Mouse (Mus musculus): Measurements from ENCODE around the gene Arhgdib. TPM values are rescaled to one million over a fixed set of nuclear protein-coding genes. Genes with fewer than 3 reads are reported as not detected.
"Not testable (repeated sequence)": the region's sequence is repeated elsewhere in the genome, so short reads cannot be mapped to it uniquely, and the experiment has no call there.

The Arhgdib gene
- polyA plus RNA-seq, 1 experiment from 2014 or later: 14.9 TPM

- WGBS: 31% methylated on average over 3 of the region's 3 CpGs
- no peaks in the 10 kb centered on the region; the same call in none of the 2 replicates for H3K4me1 ChIP-seq (ENCODE audit: control insufficient read depth, insufficient read depth, low read depth, low read length)
- no peaks in the 10 kb centered on the region for H3K9me3 ChIP-seq (ENCODE audit: control insufficient read depth, low read length)
- peak overlapping the region; percentile 18; the same call in 1 of the 2 replicates for H3K4me2 ChIP-seq (ENCODE audit: low read length)
- no peaks in the 10 kb centered on the region for H3K27me3 ChIP-seq (replicated peaks; ENCODE audit: control insufficient read depth, insufficient read depth, low read length)
- H3K9ac ChIP-seq (ENCODE audit: low read depth, low read length): no peak overlapping the region
- H3K4me3 ChIP-seq (ENCODE audit: low read length): no peak overlapping the region
- H3K27ac ChIP-seq (ENCODE audit: low read depth, low read length): no peak overlapping the region; the same call in 1 of the 2 replicates
- H3K36me3 ChIP-seq (ENCODE audit: control insufficient read depth, insufficient read depth, low read length): no peaks in the 10 kb centered on the region
- peak; percentile 60; the same call in 1 of the 2 replicates for ATAC-seq
These were observed 38.6 kb upstream of the Arhgdib start for GRCm38 (mm10) chr6:136980331-136980746.

- WGBS: 86% methylated on average over 23 of the region's 23 CpGs
- no peak overlapping the region for H3K4me3 ChIP-seq (ENCODE audit: low read length)
- no peaks in the 10 kb centered on the region for H3K27me3 ChIP-seq (replicated peaks; ENCODE audit: control insufficient read depth, insufficient read depth, low read length)
- H3K9me3 ChIP-seq (ENCODE audit: control insufficient read depth, low read length): no peaks in the 10 kb centered on the region
- no peak overlapping the region for H3K27ac ChIP-seq (ENCODE audit: low read depth, low read length)
- H3K4me1 ChIP-seq (ENCODE audit: control insufficient read depth, insufficient read depth, low read depth, low read length): no peaks in the 10 kb centered on the region; the same call in 1 of the 2 replicates
- no peak for ATAC-seq
- no peak overlapping the region for H3K4me2 ChIP-seq (ENCODE audit: low read length)
- no peak overlapping the region for H3K9ac ChIP-seq (ENCODE audit: low read depth, low read length)
- H3K36me3 ChIP-seq (ENCODE audit: control insufficient read depth, insufficient read depth, low read length): no peaks in the 10 kb centered on the region
These were observed 37.8 kb upstream of the Arhgdib start for GRCm38 (mm10) chr6:136979274-136980082.

GRCm38 (mm10) chr6:136968877-136969276 is 27.2 kb upstream of the Arhgdib start:
- H3K36me3 ChIP-seq (ENCODE audit: control insufficient read depth, insufficient read depth, low read length); H3K4me2 ChIP-seq (ENCODE audit: low read length); H3K4me3 ChIP-seq (ENCODE audit: low read length); H3K27me3 ChIP-seq (replicated peaks; ENCODE audit: control insufficient read depth, insufficient read depth, low read length); H3K4me1 ChIP-seq (ENCODE audit: control insufficient read depth, insufficient read depth, low read depth, low read length); H3K9me3 ChIP-seq (ENCODE audit: control insufficient read depth, low read length); H3K9ac ChIP-seq (ENCODE audit: low read depth, low read length); H3K27ac ChIP-seq (ENCODE audit: low read depth, low read length): not testable (repeated sequence)
- WGBS: 46% methylated on average over 4 of the region's 4 CpGs
- 0 out of 2 replicates have a peak, but pooled peaks have one; percentile 68 for ATAC-seq

- no peaks in the 10 kb centered on the region for H3K27me3 ChIP-seq (replicated peaks; ENCODE audit: control insufficient read depth, insufficient read depth, low read length)
- no peak overlapping the region for H3K4me2 ChIP-seq (ENCODE audit: low read length)
- no peaks in the 10 kb centered on the region for H3K9me3 ChIP-seq (ENCODE audit: control insufficient read depth, low read length)
- WGBS: 69% methylated on average over 4 of the region's 4 CpGs
- H3K36me3 ChIP-seq (ENCODE audit: control insufficient read depth, insufficient read depth, low read length): no peaks in the 10 kb centered on the region
- no peak overlapping the region for H3K4me3 ChIP-seq (ENCODE audit: low read length)
- H3K27ac ChIP-seq (ENCODE audit: low read depth, low read length): no peak overlapping the region
- no peaks in the 10 kb centered on the region for H3K4me1 ChIP-seq (ENCODE audit: control insufficient read depth, insufficient read depth, low read depth, low read length)
- ATAC-seq: no peak
- H3K9ac ChIP-seq (ENCODE audit: low read depth, low read length): no peak overlapping the region
These were observed 25.8 kb upstream of the Arhgdib start for GRCm38 (mm10) chr6:136967466-136967865.

- no peaks in the 10 kb centered on the region for H3K4me1 ChIP-seq (ENCODE audit: control insufficient read depth, insufficient read depth, low read depth, low read length)
- no peak overlapping the region for H3K27ac ChIP-seq (ENCODE audit: low read depth, low read length)
- H3K9ac ChIP-seq (ENCODE audit: low read depth, low read length): no peak overlapping the region
- no peak for ATAC-seq
- H3K9me3 ChIP-seq (ENCODE audit: control insufficient read depth, low read length): no peaks in the 10 kb centered on the region
- H3K27me3 ChIP-seq (replicated peaks; ENCODE audit: control insufficient read depth, insufficient read depth, low read length): no peaks in the 10 kb centered on the region
- no peak overlapping the region for H3K4me3 ChIP-seq (ENCODE audit: low read length)
- no peak overlapping the region for H3K4me2 ChIP-seq (ENCODE audit: low read length)
- WGBS: 72% methylated on average over 10 of the region's 10 CpGs
- no peaks in the 10 kb centered on the region for H3K36me3 ChIP-seq (ENCODE audit: control insufficient read depth, insufficient read depth, low read length)
These were observed 24.2 kb upstream of the Arhgdib start for GRCm38 (mm10) chr6:136965912-136966311.

GRCm38 (mm10) chr6:136964609-136965510 is 23.2 kb upstream of the Arhgdib start:
- Histone ChIP-seq H3K4me1 (ENCODE audit: control insufficient read depth, insufficient read depth, low read depth, low read length) (no peaks in the 10 kb centered on the region), H3K27ac (ENCODE audit: low read depth, low read length) (no peak overlapping the region), H3K4me2 (ENCODE audit: low read length) (no peak overlapping the region), H3K9ac (ENCODE audit: low read depth, low read length) (no peak overlapping the region), H3K4me3 (ENCODE audit: low read length) (no peak overlapping the region), H3K27me3 (replicated peaks; ENCODE audit: control insufficient read depth, insufficient read depth, low read length) (no peaks in the 10 kb centered on the region), H3K9me3 (ENCODE audit: control insufficient read depth, low read length) (no peaks in the 10 kb centered on the region), H3K36me3 (ENCODE audit: control insufficient read depth, insufficient read depth, low read length) (no peaks in the 10 kb centered on the region)
- ATAC-seq: no peak
- WGBS: 68% methylated on average over 13 of the region's 13 CpGs

- ATAC-seq: no peak
These were observed 21.3 kb upstream of the Arhgdib start for GRCm38 (mm10) chr6:136962957-136963356.

GRCm38 (mm10) chr6:136959131-136959530 is 17.4 kb upstream of the Arhgdib start:
- ATAC-seq: no peak
- Histone ChIP-seq H3K4me2 (ENCODE audit: low read length) (no peak overlapping the region), H3K36me3 (ENCODE audit: control insufficient read depth, insufficient read depth, low read length) (no peaks in the 10 kb centered on the region), H3K9me3 (ENCODE audit: control insufficient read depth, low read length) (no peaks in the 10 kb centered on the region), H3K27me3 (replicated peaks; ENCODE audit: control insufficient read depth, insufficient read depth, low read length) (no peaks in the 10 kb centered on the region), H3K4me1 (ENCODE audit: control insufficient read depth, insufficient read depth, low read depth, low read length) (no peaks in the 10 kb centered on the region), H3K9ac (ENCODE audit: low read depth, low read length) (no peak overlapping the region), H3K4me3 (ENCODE audit: low read length) (no peak overlapping the region), H3K27ac (ENCODE audit: low read depth, low read length) (no peak overlapping the region)
- 69% methylated on average over 11 of the region's 11 CpGs for WGBS

More at GRCm38 (mm10) chr6:136962957-136963356, 21.3 kb upstream of the Arhgdib start:
- WGBS: 88% methylated on average over 11 of the region's 11 CpGs
- H3K36me3 ChIP-seq (ENCODE audit: control insufficient read depth, insufficient read depth, low read length): no peaks in the 10 kb centered on the region
- no peaks in the 10 kb centered on the region for H3K9me3 ChIP-seq (ENCODE audit: control insufficient read depth, low read length)
- H3K9ac ChIP-seq (ENCODE audit: low read depth, low read length): no peak overlapping the region
- no peak overlapping the region for H3K27ac ChIP-seq (ENCODE audit: low read depth, low read length)
- no peaks in the 10 kb centered on the region for H3K4me1 ChIP-seq (ENCODE audit: control insufficient read depth, insufficient read depth, low read depth, low read length)
- H3K4me2 ChIP-seq (ENCODE audit: low read length): no peak overlapping the region
- no peaks in the 10 kb centered on the region for H3K27me3 ChIP-seq (replicated peaks; ENCODE audit: control insufficient read depth, insufficient read depth, low read length)
- H3K4me3 ChIP-seq (ENCODE audit: low read length): no peak overlapping the region

- Histone ChIP-seq H3K27me3 (replicated peaks; ENCODE audit: control insufficient read depth, insufficient read depth, low read length) (no peaks in the 10 kb centered on the region), H3K4me2 (ENCODE audit: low read length) (no peak overlapping the region), H3K36me3 (ENCODE audit: control insufficient read depth, insufficient read depth, low read length) (no peaks in the 10 kb centered on the region), H3K9me3 (ENCODE audit: control insufficient read depth, low read length) (no peaks in the 10 kb centered on the region), H3K4me1 (ENCODE audit: control insufficient read depth, insufficient read depth, low read depth, low read length) (no peaks in the 10 kb centered on the region), H3K27ac (ENCODE audit: low read depth, low read length) (no peak overlapping the region), H3K9ac (ENCODE audit: low read depth, low read length) (no peak overlapping the region), H3K4me3 (ENCODE audit: low read length) (no peak overlapping the region)
- 46% methylated on average over 7 of the region's 7 CpGs for WGBS
- ATAC-seq: peak; percentile 30; the same call in 1 of the 2 replicates
These were observed 15.4 kb upstream of the Arhgdib start for GRCm38 (mm10) chr6:136957062-136957461.
